Mouse (Mus musculus): Measurements from ENCODE around the gene Zdhhc11.

DNA sequence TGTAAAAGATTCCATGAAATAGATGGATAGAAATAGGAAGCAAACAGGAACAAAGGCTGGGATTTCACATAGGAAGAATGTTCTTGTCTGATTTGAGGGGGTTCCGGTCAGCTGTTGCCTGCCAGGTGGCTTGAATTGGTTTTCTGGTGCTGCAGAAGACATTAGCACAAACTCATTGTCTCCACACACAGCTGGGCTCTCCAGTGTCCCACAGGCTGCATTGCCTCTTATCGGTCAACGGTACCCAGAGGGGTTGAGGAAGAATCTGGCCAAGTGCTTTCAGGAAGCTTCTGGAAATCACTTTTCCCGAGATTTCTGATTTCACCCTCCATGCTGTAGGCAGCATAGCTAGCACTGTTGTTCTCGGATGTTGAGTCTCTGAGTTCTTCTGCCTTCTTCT lies 27.6 kb downstream of the Zdhhc11 start:
- TF ChIP-seq CTCF (IDR thresholded peaks at IDR 0.05; ENCODE audit: extremely low read depth, insufficient read length, insufficient replicate concordance, low read depth, low read length): no peak
- no peak for TF ChIP-seq POLR2A (IDR thresholded peaks at IDR 0.05; ENCODE audit: low read depth, low read length)

Measured in small intestine, adult 2 months (tissue).